Mouse (Mus musculus) hindbrain, embryonic 12.5 days (tissue): Measurements from ENCODE around the gene Scgb2a2. TPM values are rescaled to one million over a fixed set of nuclear protein-coding genes. Genes with fewer than 3 reads are reported as not detected.
"Not testable (repeated sequence)": the region's sequence is repeated elsewhere in the genome, so short reads cannot be mapped to it uniquely, and the experiment has no call there.

ENCODE experiments used
- ATAC-seq: fragments of 200-750 bp; cut with Nextera tagmentation; 2 replicates; pipeline ENCODE4 v1.8.0; 2017; ENCODE audit warnings: moderate TSS enrichment; ENCODE audit not compliant: low FRiP score
- H3K27ac ChIP-seq: fragments of 300-500 bp; sonication (generic); 2 replicates; pipeline ENCODE4 v1.5.1; 2016; ENCODE audit warnings: mild to moderate bottlenecking
- H3K27me3 ChIP-seq: fragments of 300-500 bp; sonication (generic); 2 replicates; pipeline ENCODE4 v1.6.1; 2016; ENCODE audit warnings: mild to moderate bottlenecking
- H3K36me3 ChIP-seq: fragments of 300-500 bp; sonication (generic); 2 replicates; pipeline ENCODE4 v1.6.1; 2016; ENCODE audit warnings: mild to moderate bottlenecking
- H3K4me1 ChIP-seq: fragments of 300-500 bp; sonication (generic); 2 replicates; pipeline ENCODE4 v1.6.1; 2016
- H3K4me2 ChIP-seq: fragments of 300-500 bp; sonication (generic); replicated peaks from 2 replicates; pipeline ENCODE4 v1.6.1; 2016; ENCODE audit warnings: mild to moderate bottlenecking
- H3K4me3 ChIP-seq: fragments of 300-500 bp; sonication (generic); 2 replicates; pipeline ENCODE4 v1.5.1; 2016; ENCODE audit warnings: mild to moderate bottlenecking
- H3K9ac ChIP-seq: fragments of 300-500 bp; sonication (generic); 2 replicates; pipeline ENCODE4 v1.6.1; 2016; ENCODE audit warnings: mild to moderate bottlenecking, moderate library complexity
- H3K9me3 ChIP-seq: fragments of 300-500 bp; sonication (generic); replicated peaks from 2 replicates; pipeline ENCODE4 v1.6.1; 2016; ENCODE audit warnings: mild to moderate bottlenecking
- WGBS: fragments of 180-500 bp; shearing (Covaris S2); methylation state at CpG from one replicate; pipeline ENCODE4 v1.1.7; 2016; 5-methylcytosine and 5-hydroxymethylcytosine counted together
- microRNA-seq: library from miRNA; unstranded; fragments of <30 nt; microRNA quantifications from one replicate; pipeline ENCODE4, GENCODE M21; 2017
- polyA plus RNA-seq: library from polyadenylated mRNA; unstranded; fragments of >200 nt; fragmentation: Nextera tagmentation; extraction: Ambion mirVana; gene quantifications from 2 replicates; pipeline ENCODE4 v1.2.1, GENCODE M21; 2016

The Scgb2a2 gene
- polyA plus RNA-seq, 1 experiment from 2014 or later = not detected

GRCm38 (mm10) chr19:9899072-9899779, 51.9 kb downstream of the Scgb2a2 start, which contains the start of gene Incenp:
TSS of gene Incenp (minus strand) at chr19:9899551.
- H3K9me3 ChIP-seq = no peaks in the 10 kb centered on the region
- no peaks in the 10 kb centered on the region for H3K27me3 ChIP-seq
- H3K4me3 ChIP-seq = peak within 1 kb of the TSS; percentile 68
- peak within 1 kb of the TSS; percentile 80 for H3K9ac ChIP-seq
- H3K4me1 ChIP-seq = peaks cover 25% of the 10 kb centered on the region
- peak; percentile 99 for ATAC-seq
- peak within 1 kb of the TSS; percentile 84 for H3K4me2 ChIP-seq
- peaks cover 15% of the 10 kb centered on the region for H3K36me3 ChIP-seq
- under 1% methylated on average over 58 of the region's 58 CpGs for WGBS
- peak within 1 kb of the TSS; percentile 90 for H3K27ac ChIP-seq

DNA sequence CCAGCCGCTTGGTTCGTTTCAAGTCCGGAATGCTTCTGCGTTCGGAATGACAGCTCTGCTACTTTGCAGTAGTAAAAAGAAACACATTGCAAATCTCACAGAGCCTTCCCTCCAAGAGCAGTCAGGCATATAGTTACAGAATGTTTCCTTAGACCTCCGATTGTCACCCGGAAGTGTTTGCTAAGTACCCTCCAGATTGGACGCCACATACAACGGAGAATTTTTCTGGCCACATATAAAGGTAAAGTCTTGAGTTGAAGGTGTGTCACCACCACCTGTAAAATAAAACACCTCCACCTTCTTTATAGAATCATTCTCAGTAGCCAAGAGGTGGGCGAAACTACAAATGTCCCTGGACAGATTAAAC, 52.4 kb downstream of the Scgb2a2 start:
- no peaks in the 10 kb centered on the region for H3K9me3 ChIP-seq
- peak overlapping the region; percentile 90 for H3K27ac ChIP-seq
- H3K4me3 ChIP-seq = peak overlapping the region; percentile 68
- peak overlapping the region; percentile 84 for H3K4me2 ChIP-seq
- peak overlapping the region; percentile 37; the same call in 1 of the 2 replicates for H3K9ac ChIP-seq
- peak; percentile 85 for ATAC-seq
- peaks cover 25% of the 10 kb centered on the region for H3K4me1 ChIP-seq
- peaks cover 10% of the 10 kb centered on the region for H3K36me3 ChIP-seq
- no peaks in the 10 kb centered on the region for H3K27me3 ChIP-seq
- WGBS = 7% methylated on average over 10 of the region's 10 CpGs

DNA sequence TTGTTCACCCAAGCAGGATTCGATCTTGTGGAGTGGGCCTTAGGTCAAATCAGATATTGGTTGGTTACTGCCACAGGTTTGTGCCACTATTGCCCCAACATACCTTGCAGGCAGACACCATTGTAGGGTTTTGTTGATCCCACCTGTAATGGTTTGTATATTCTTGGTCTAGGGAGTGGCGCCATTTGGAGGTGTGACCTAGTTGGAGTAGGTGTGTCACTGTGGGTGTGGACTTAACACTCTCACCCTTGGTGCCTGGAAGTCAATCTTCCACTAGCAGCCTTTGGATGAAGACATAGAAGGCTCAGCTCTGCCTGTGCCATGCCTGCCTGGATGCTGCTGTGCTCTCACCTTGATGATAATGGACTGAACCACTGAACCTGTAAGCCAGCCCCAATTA, 53.3 kb downstream of the Scgb2a2 start:
- peaks cover 25% of the 10 kb centered on the region for H3K4me1 ChIP-seq
- not testable (repeated sequence) for H3K4me3 ChIP-seq, H3K4me2 ChIP-seq, H3K27ac ChIP-seq, ATAC-seq, H3K9ac ChIP-seq, H3K36me3 ChIP-seq, H3K9me3 ChIP-seq, H3K27me3 ChIP-seq
- 98% methylated on average over 2 of the region's 2 CpGs for WGBS

Small RNA genes within 50 kb of the gene (microRNA-seq; reads per million reads assigned to microRNA genes)
- gene Gm22369 = not detected

Other genes starting within 250 kb of the Scgb2a2 start
- gene Incenp, start 52.0 kb downstream of the Scgb2a2 start, polyA plus RNA-seq = 83.0 and 95.1 TPM in 2 replicates
- 1,445 and 1,581 TPM in 2 replicates for gene Fth1, start 133.0 kb downstream of the Scgb2a2 start, polyA plus RNA-seq
- 0.94 and 1.1 TPM in 2 replicates for gene Best1, start 154.1 kb downstream of the Scgb2a2 start, polyA plus RNA-seq
- gene Rab3il1, start 154.1 kb downstream of the Scgb2a2 start, polyA plus RNA-seq = 35.4 and 40.0 TPM in 2 replicates
- gene Fads3, start 194.0 kb downstream of the Scgb2a2 start, polyA plus RNA-seq = 13.1 and 16.6 TPM in 2 replicates